Mouse (Mus musculus) testis, adult 2 months (tissue): ENCODE results near the gene H2-DMa.

Experiments used
- CTCF ChIP-seq: fragments of 200-500 bp; IDR thresholded peaks from 2 replicates; pipeline ENCODE4 v1.5.1; 2012; ENCODE audit warnings: low read depth, mild to moderate bottlenecking, inconsistent platforms, low read length, moderate library complexity; ENCODE audit not compliant: control insufficient read depth, insufficient read depth, insufficient replicate concordance
- POLR2A ChIP-seq: fragments of 200-500 bp; IDR thresholded peaks from 2 replicates; pipeline ENCODE4 v1.6.1; 2012; ENCODE audit warnings: low read depth, mild to moderate bottlenecking, inconsistent platforms, low read length, moderate library complexity; ENCODE audit not compliant: control insufficient read depth

- no peak for TF ChIP-seq CTCF
- TF ChIP-seq POLR2A = no peak
These were observed 5.3 kb downstream of the H2-DMa start for GRCm38 (mm10) chr17:34124649-34125048.
